Mouse (Mus musculus) liver, postnatal 0 days (tissue): ENCODE measurements around the gene Olfr694.

Experiments used
- CTCF ChIP-seq: sonication (generic); IDR thresholded peaks from 2 replicates; pipeline ENCODE4 v1.5.1; 2016; ENCODE audit warnings: antibody characterized with exemption, low read depth
- EP300 ChIP-seq: IDR thresholded peaks from 2 replicates; pipeline ENCODE4 v1.6.1; 2016; ENCODE audit warnings: antibody characterized with exemption, low read depth, mild to moderate bottlenecking

DNA sequence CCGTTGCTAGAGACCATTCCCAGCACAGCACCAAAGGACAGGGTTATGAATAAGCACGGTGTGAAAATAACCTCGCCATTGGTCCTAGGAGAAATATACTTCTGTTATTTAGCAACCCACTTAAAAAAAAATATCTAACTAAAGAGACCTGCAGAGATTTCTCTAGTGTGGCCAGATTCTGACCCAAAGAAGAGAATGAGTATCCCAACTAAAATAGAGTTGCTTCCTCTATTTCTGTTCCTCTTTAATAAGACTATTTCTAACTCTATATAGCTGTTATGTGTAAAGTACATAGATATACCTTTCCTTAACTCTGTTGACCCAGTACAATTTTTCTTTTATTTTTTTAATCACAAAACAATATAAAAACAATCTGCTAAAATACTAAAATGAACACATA is 1.4 kb upstream of the Olfr694 start:
- TF ChIP-seq CTCF (no peak), EP300 (no peak)
